Mouse (Mus musculus) bone marrow, adult 2 months (tissue): ENCODE measurements around the gene Tyro3.

Experiments used
- CTCF ChIP-seq: fragments of 200-500 bp; IDR thresholded peaks from 2 replicates; pipeline ENCODE4 v1.5.1; 2011; ENCODE audit warnings: low read length, control low read depth; ENCODE audit not compliant: control insufficient read depth, insufficient read depth
- POLR2A ChIP-seq: fragments of 200-500 bp; IDR thresholded peaks from 2 replicates; pipeline ENCODE4 v1.6.1; 2011; ENCODE audit warnings: low read depth, mild to moderate bottlenecking, control low read depth, low read length, borderline replicate concordance; ENCODE audit not compliant: control insufficient read depth

DNA sequence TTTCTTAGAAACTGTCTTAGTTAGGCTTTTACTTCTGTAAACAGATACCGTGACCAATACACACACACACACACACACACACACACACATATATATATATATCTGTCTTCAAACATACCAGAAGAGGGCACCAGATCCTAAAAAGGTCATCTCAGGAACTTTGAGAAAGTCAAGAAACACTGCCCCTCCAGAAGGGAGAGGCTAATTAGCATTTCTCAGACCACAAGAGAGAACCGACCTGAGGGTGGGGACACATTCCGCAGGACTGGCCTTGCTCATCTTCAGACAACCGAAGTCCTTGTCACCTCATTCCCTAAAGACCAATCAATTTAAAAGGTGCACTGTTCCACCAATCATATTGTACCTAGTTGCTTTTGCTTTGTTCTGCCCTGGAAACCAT is 46.0 kb downstream of the Tyro3 start:
- no peak for TF ChIP-seq CTCF
- no peak for TF ChIP-seq POLR2A
